Mouse (Mus musculus) lung, postnatal 0 days (tissue): Measurements from ENCODE around the gene Gm49366. TPM values are rescaled to one million over a fixed set of nuclear protein-coding genes. Genes with fewer than 3 reads are reported as not detected.
"Not testable (repeated sequence)": the region's sequence is repeated elsewhere in the genome, so short reads cannot be mapped to it uniquely, and the experiment has no call there.

Experiments
- ATAC-seq: fragments of 200-750 bp; cut with Nextera tagmentation; 2 replicates; pipeline ENCODE4 v1.8.0; 2017; ENCODE audit warnings: moderate library complexity
- DNase-seq: peaks from one replicate; pipeline ENCODE4 v3.0.0-alpha.2; 2016; ENCODE audit warnings: low spot score
- H3K27ac ChIP-seq: fragments of 300-500 bp; sonication (generic); 2 replicates; pipeline ENCODE4 v1.5.1; 2014; ENCODE audit warnings: antibody characterized with exemption, mild to moderate bottlenecking, low read length, mixed read lengths
- H3K27me3 ChIP-seq: fragments of 300-500 bp; sonication (generic); replicated peaks from 2 replicates; pipeline ENCODE4 v1.6.1; 2014; ENCODE audit warnings: low read length, mixed read lengths; ENCODE audit not compliant: insufficient read depth
- H3K36me3 ChIP-seq: fragments of 300-500 bp; sonication (generic); 2 replicates; pipeline ENCODE4 v1.6.1; 2014; ENCODE audit warnings: low read length, mixed read lengths; ENCODE audit not compliant: insufficient read depth
- H3K4me1 ChIP-seq: fragments of 300-500 bp; sonication (generic); 2 replicates; pipeline ENCODE4 v1.6.1; 2014; ENCODE audit warnings: antibody characterized with exemption, low read depth, low read length, mixed read lengths; ENCODE audit not compliant: insufficient read depth
- H3K4me2 ChIP-seq: fragments of 300-500 bp; sonication (generic); replicated peaks from 2 replicates; pipeline ENCODE4 v1.6.1; 2014; ENCODE audit warnings: low read depth, mild to moderate bottlenecking, low read length, moderate library complexity, mixed read lengths
- H3K4me3 ChIP-seq: fragments of 300-500 bp; sonication (generic); 2 replicates; pipeline ENCODE4 v1.5.1; 2014; ENCODE audit warnings: low read depth, low read length
- H3K9ac ChIP-seq: fragments of 300-500 bp; sonication (generic); replicated peaks from 2 replicates; pipeline ENCODE4 v1.6.1; 2014; ENCODE audit warnings: low read depth, mild to moderate bottlenecking
- H3K9me3 ChIP-seq: fragments of 300-500 bp; sonication (generic); 2 replicates; pipeline ENCODE4 v1.6.1; 2016; ENCODE audit warnings: low read length, mixed read lengths
- CTCF ChIP-seq: IDR thresholded peaks from 2 replicates; pipeline ENCODE4 v1.5.1; 2016; ENCODE audit warnings: antibody characterized with exemption, mild to moderate bottlenecking
- EP300 ChIP-seq: IDR thresholded peaks from 2 replicates; pipeline ENCODE4 v1.6.1; 2016; ENCODE audit warnings: antibody characterized with exemption, mild to moderate bottlenecking, control low read depth
- WGBS: fragments of 180-500 bp; shearing (Covaris S2); extraction: QIAGEN DNeasy Blood & Tissue Kit; methylation state at CpG from one replicate; pipeline ENCODE4 v1.1.7; 2014; 5-methylcytosine and 5-hydroxymethylcytosine counted together
- polyA plus RNA-seq: library from polyadenylated mRNA; unstranded; fragments of >200 nt; fragmentation: Nextera tagmentation; extraction: Ambion mirVana; gene quantifications from 2 replicates; pipeline ENCODE4 v1.2.1, GENCODE M21; 2015

The Gm49366 gene
- polyA plus RNA-seq, result not detected in 2 replicates

DNA sequence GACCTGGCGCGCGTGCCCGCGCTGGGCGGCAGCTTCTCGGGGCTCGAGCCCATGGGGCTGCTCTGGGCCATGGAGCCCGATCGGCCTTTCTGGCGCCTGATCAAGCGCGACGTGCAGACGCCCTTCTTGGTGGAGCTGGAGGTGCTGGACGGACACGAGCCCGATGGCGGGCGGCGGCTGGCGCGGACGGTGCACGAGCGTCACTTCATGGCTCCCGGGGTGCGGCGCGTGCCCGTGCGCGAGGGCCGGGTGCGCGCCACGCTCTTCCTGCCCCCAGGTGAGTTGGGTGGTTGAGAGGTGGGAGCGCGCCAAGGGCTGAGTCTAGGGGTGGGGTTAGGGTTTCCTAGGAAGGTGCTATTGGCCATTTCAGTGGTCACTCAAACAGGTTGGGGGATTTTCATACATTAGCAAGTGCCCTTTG, at the start of gene Gm49366:
Gene Gm49366 (plus strand): TSS at position 245 of the 421 bp plus-strand sequence.
- H3K36me3 ChIP-seq, H3K9me3 ChIP-seq, H3K27me3 ChIP-seq, H3K4me1 ChIP-seq, H3K27ac ChIP-seq: not testable (repeated sequence)
- H3K4me3 ChIP-seq, result peak within 1 kb of the TSS; percentile 35
- 3% methylated on average over 35 of the region's 39 CpGs for WGBS
- ATAC-seq (peak; percentile 67), DNase-seq (peak; percentile 46)
- H3K9ac ChIP-seq, result 0 out of 2 replicates have a peak within 1 kb of the TSS, but pooled peaks have one; percentile 23
- H3K4me2 ChIP-seq, result peak within 1 kb of the TSS; percentile 66

DNA sequence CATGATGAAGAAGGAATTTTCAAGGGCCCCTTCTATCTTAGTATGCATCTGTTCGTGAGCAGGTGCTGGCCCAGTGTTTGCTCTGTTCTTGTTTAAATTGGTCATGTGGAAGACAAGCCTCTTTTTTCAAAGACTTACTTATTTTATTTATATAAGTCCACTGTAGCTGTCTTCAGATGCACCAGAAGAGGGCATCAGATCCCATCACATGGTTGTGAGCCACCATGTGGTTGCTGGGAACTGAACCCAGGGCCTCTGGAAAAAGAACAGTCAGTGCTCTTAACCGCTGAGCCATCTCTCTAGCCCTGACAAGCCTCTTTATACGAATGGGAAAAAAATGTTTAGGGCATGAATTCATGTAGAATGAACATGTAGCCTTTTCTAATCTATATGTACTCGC, 49.4 kb upstream of the Gm49366 start:
- H3K9ac ChIP-seq, result no peak overlapping the region
- no peaks in the 10 kb centered on the region for H3K27me3 ChIP-seq
- H3K27ac ChIP-seq, result no peak overlapping the region
- TF ChIP-seq CTCF, result peak; percentile 43
- no peak for TF ChIP-seq EP300
- peaks cover 12% of the 10 kb centered on the region; the same call in 1 of the 2 replicates for H3K4me1 ChIP-seq
- ATAC-seq, result no peak
- peak overlapping the region; percentile 60; the same call in 1 of the 2 replicates for H3K4me2 ChIP-seq
- 0 out of 2 replicates have a peak overlapping the region, but pooled peaks have one; percentile 67 for H3K4me3 ChIP-seq
- WGBS, result 91% methylated on average over 4 of the region's 4 CpGs
- H3K36me3 ChIP-seq, result no peaks in the 10 kb centered on the region
- no peaks in the 10 kb centered on the region for H3K9me3 ChIP-seq
- DNase-seq, result no peak

DNA sequence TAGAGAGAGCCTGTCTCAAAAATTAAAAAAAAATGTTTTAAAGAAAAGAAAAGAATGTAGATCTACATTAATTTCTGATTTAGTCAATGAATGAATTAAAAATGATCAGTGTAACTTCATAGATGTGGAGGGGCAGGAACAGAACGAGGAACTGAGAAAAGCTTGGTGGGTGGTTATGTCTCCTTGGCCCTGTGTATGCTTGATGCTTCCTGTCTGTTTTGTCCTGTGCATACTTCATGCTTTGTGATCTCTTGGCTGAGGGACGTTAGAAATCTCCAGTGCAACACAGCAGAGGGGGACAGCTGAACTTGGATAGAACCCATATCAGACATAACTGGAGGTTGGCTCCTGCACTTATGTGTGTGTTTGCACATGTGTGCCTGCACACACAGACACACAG, 41.5 kb upstream of the Gm49366 start:
- ATAC-seq (no peak), DNase-seq (no peak)
- no peaks in the 10 kb centered on the region for H3K36me3 ChIP-seq
- H3K4me1 ChIP-seq, result no peaks in the 10 kb centered on the region
- TF ChIP-seq CTCF (no peak), EP300 (no peak)
- H3K9me3 ChIP-seq, result no peaks in the 10 kb centered on the region
- no peak overlapping the region for H3K4me3 ChIP-seq
- no peaks in the 10 kb centered on the region for H3K27me3 ChIP-seq
- no peak overlapping the region for H3K27ac ChIP-seq
- no peak overlapping the region for H3K9ac ChIP-seq
- 45% methylated on average over 2 of the region's 2 CpGs for WGBS
- H3K4me2 ChIP-seq, result no peak overlapping the region

DNA sequence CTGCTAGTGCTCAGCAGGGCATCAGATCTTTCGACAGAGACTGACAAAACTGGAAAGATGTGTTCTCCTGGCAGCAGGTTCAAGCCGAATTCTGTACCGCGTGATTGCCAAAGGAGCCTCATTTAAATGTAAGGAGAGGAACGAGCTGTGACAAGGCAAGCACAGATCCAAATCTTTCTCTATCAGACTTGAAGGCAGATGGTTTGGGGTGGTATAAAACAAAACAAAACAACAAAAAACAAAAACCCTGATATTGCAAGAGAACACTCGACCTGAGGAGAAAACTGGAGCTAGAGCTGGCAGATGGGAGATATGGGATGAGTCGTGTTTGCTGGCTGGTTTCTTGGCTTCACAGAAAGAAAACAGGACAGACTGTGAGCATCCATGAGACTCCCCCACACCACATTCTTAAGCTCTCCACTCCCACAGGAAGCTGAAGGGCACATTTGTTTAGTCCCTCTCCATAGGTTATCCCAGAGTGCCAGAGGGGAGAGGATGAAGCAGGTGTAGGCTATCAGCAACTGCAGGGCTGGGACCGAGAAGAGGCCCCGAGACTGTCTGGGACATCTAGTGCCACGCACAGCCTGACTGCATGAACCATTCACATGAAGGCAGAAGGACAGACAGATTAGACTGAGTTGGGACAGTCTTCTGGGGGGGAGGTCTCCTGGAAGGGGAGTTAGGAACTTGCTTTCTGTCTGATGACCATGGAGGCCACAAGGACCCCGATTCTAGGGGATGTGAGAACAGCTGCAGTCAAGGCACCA, 40.2 kb upstream of the Gm49366 start:
- Histone ChIP-seq H3K9me3 (no peaks in the 10 kb centered on the region), H3K4me3 (no peak overlapping the region), H3K4me1 (no peaks in the 10 kb centered on the region), H3K9ac (no peak overlapping the region), H3K27me3 (no peaks in the 10 kb centered on the region), H3K27ac (no peak overlapping the region), H3K4me2 (no peak overlapping the region), H3K36me3 (no peaks in the 10 kb centered on the region)
- no peak for ATAC-seq
- DNase-seq, result peak; percentile 47
- TF ChIP-seq EP300, result no peak
- no peak for TF ChIP-seq CTCF
- WGBS, result 40% methylated on average over 11 of the region's 11 CpGs

DNA sequence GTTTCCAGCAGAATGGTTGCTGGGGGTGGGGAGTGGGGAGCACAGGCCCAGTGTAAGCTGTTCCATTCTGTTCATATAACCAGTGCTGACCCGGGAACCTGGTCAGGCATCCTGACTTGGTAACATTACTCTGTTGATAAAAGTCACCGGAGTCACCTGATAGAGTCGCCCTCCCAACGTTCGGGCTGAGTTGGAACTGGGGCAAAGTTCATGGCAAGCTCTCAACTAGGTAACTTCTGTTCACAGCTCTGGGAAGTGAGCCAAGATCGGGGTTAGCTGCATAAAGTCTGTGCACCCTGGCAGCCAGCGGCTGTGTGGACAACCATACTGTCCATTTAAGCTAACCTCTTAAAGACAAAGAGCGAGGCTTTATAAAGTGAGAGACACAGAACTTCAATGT, 39.5 kb upstream of the Gm49366 start:
- H3K27ac ChIP-seq, H3K4me1 ChIP-seq, H3K9ac ChIP-seq, H3K4me3 ChIP-seq, H3K36me3 ChIP-seq, H3K4me2 ChIP-seq, H3K9me3 ChIP-seq, H3K27me3 ChIP-seq: not testable (repeated sequence)
- DNase-seq, result peak; percentile 83
- 33% methylated on average over 8 of the region's 8 CpGs for WGBS
- ATAC-seq, result peak; percentile 88

DNA sequence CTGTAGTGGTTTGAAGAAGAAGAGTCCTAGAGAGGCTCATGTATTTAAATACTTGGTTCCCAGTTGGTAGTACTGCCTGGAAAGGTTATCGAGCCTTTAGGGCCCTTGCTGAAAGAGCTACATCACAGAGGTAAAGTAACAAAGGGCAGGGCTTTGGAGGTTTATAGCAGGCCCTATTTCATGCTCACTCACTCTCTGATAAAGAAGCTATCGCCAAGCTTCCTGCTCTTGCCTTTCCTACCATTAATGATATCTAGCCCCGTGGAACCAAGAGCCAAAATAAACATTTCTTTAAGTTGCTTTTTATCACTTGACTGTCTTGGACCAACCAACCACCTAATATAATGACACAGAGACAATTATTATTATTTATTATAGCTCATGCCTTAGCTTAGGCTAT, 38.3 kb upstream of the Gm49366 start:
- H3K9me3 ChIP-seq, result no peaks in the 10 kb centered on the region
- no peak overlapping the region for H3K9ac ChIP-seq
- H3K4me3 ChIP-seq, result no peak overlapping the region
- peak; percentile 16; the same call in 1 of the 2 replicates for ATAC-seq
- no peaks in the 10 kb centered on the region for H3K36me3 ChIP-seq
- WGBS, result 28% methylated on average over 3 of the region's 3 CpGs
- no peak for DNase-seq
- H3K27ac ChIP-seq, result no peak overlapping the region
- no peak overlapping the region for H3K4me2 ChIP-seq
- no peaks in the 10 kb centered on the region for H3K4me1 ChIP-seq
- no peaks in the 10 kb centered on the region for H3K27me3 ChIP-seq
- TF ChIP-seq EP300 (no peak), CTCF (no peak)
